Mouse (Mus musculus) ES-Bruce4 (cell line): ENCODE measurements around the gene Alkbh1. TPM values are rescaled to one million over a fixed set of nuclear protein-coding genes. Genes with fewer than 3 reads are reported as not detected.

Source experiments
- H3K27ac ChIP-seq: 2 replicates; pipeline ENCODE4 v1.5.1; 2012; ENCODE audit warnings: low read length, inconsistent platforms; ENCODE audit not compliant: insufficient read depth
- H3K27me3 ChIP-seq: 2 replicates; pipeline ENCODE4 v1.6.1; 2012; ENCODE audit warnings: mild to moderate bottlenecking, low read length, inconsistent platforms; ENCODE audit not compliant: control insufficient read depth, poor library complexity, insufficient read depth, severe bottlenecking
- H3K36me3 ChIP-seq: 2 replicates; pipeline ENCODE4 v1.6.1; 2012; ENCODE audit warnings: inconsistent platforms, mild to moderate bottlenecking, low read length, moderate library complexity; ENCODE audit not compliant: control insufficient read depth, poor library complexity, insufficient read depth, severe bottlenecking
- H3K4me1 ChIP-seq: one replicate; pipeline ENCODE4 v1.8.1; 2011; ENCODE audit warnings: low read length; ENCODE audit not compliant: control insufficient read depth, insufficient read depth
- H3K4me3 ChIP-seq: 2 replicates; pipeline ENCODE4 v1.5.1; 2011; ENCODE audit warnings: low read depth, mild to moderate bottlenecking, low read length
- H3K9ac ChIP-seq: 2 replicates; pipeline ENCODE4 v1.6.1; 2012; ENCODE audit warnings: low read depth, mild to moderate bottlenecking, inconsistent platforms; ENCODE audit not compliant: poor library complexity, severe bottlenecking
- H3K9me3 ChIP-seq: replicated peaks from 2 replicates; pipeline ENCODE4 v1.6.1; 2012; ENCODE audit warnings: mild to moderate bottlenecking, low read length, inconsistent platforms; ENCODE audit not compliant: control insufficient read depth, poor library complexity, insufficient read depth, severe bottlenecking
- CTCF ChIP-seq: IDR thresholded peaks from one replicate; pipeline ENCODE4 v1.8.1; 2011; ENCODE audit warnings: low read depth, low read length
- EP300 ChIP-seq: IDR thresholded peaks from 2 replicates; pipeline ENCODE4 v1.6.1; 2011; ENCODE audit warnings: low read depth, low read length; ENCODE audit not compliant: insufficient read depth
- POLR2A ChIP-seq: IDR thresholded peaks from one replicate; pipeline ENCODE4 v1.8.1; 2011; ENCODE audit warnings: low read length; ENCODE audit not compliant: insufficient read depth
- polyA plus RNA-seq: library from polyadenylated mRNA; stranded (reverse); fragments of >200 nt; gene quantifications from 2 replicates; pipeline ENCODE4 v1.2.4, GENCODE M21; 2011; ENCODE audit warnings: low read depth; ENCODE audit not compliant: missing spikeins, insufficient read depth, insufficient read length

The Alkbh1 gene
- polyA plus RNA-seq, 1 experiment = 64.5 TPM

GRCm38 (mm10) chr12:87423700-87424099 lies 20.1 kb downstream of the Alkbh1 start:
- no peaks in the 10 kb centered on the region for H3K27me3 ChIP-seq
- H3K9me3 ChIP-seq = no peaks in the 10 kb centered on the region
- TF ChIP-seq CTCF = no peak
- no peak for TF ChIP-seq EP300
- no peak for TF ChIP-seq POLR2A
- H3K36me3 ChIP-seq = peaks cover 29% of the 10 kb centered on the region
- H3K4me3 ChIP-seq = no peak overlapping the region
- peaks cover 1% of the 10 kb centered on the region for H3K4me1 ChIP-seq
- H3K9ac ChIP-seq = no peak overlapping the region
- H3K27ac ChIP-seq = no peak overlapping the region

- TF ChIP-seq EP300 (no peak), CTCF (no peak), POLR2A (no peak)
- 0 out of 2 replicates have a peak, but pooled peaks cover 5% of the 10 kb centered on the region for H3K9me3 ChIP-seq
- H3K9ac ChIP-seq = no peak overlapping the region
- H3K27me3 ChIP-seq = no peaks in the 10 kb centered on the region
- peaks cover 1% of the 10 kb centered on the region for H3K4me1 ChIP-seq
- H3K27ac ChIP-seq = no peak overlapping the region
- no peak overlapping the region for H3K4me3 ChIP-seq
- peaks cover 13% of the 10 kb centered on the region for H3K36me3 ChIP-seq
These were observed 21.9 kb downstream of the Alkbh1 start for GRCm38 (mm10) chr12:87421708-87422507.

GRCm38 (mm10) chr12:87419974-87420485 lies 23.8 kb downstream of the Alkbh1 start:
- H3K36me3 ChIP-seq = no peaks in the 10 kb centered on the region; the same call in 1 of the 2 replicates
- H3K27ac ChIP-seq = no peak overlapping the region
- no peak overlapping the region for H3K4me3 ChIP-seq
- H3K9ac ChIP-seq = no peak overlapping the region
- no peaks in the 10 kb centered on the region for H3K27me3 ChIP-seq
- 0 out of 2 replicates have a peak, but pooled peaks cover 5% of the 10 kb centered on the region for H3K9me3 ChIP-seq
- no peak for TF ChIP-seq POLR2A
- no peak for TF ChIP-seq EP300
- no peak for TF ChIP-seq CTCF
- H3K4me1 ChIP-seq = no peaks in the 10 kb centered on the region

GRCm38 (mm10) chr12:87418921-87419320 lies 24.9 kb downstream of the Alkbh1 start:
- Histone ChIP-seq H3K36me3 (no peaks in the 10 kb centered on the region; the same call in 1 of the 2 replicates), H3K4me1 (no peaks in the 10 kb centered on the region), H3K27ac (no peak overlapping the region), H3K4me3 (no peak overlapping the region), H3K9me3 (0 out of 2 replicates have a peak, but pooled peaks cover 5% of the 10 kb centered on the region), H3K27me3 (no peaks in the 10 kb centered on the region), H3K9ac (no peak overlapping the region)
- no peak for TF ChIP-seq EP300
- no peak for TF ChIP-seq CTCF
- TF ChIP-seq POLR2A = no peak

GRCm38 (mm10) chr12:87416690-87417089 lies 27.1 kb downstream of the Alkbh1 start:
- H3K36me3 ChIP-seq = no peaks in the 10 kb centered on the region
- no peaks in the 10 kb centered on the region for H3K27me3 ChIP-seq
- H3K9me3 ChIP-seq = 0 out of 2 replicates have a peak, but pooled peaks cover 5% of the 10 kb centered on the region
- TF ChIP-seq POLR2A (no peak), CTCF (peak; percentile 95)
- H3K27ac ChIP-seq = no peak overlapping the region
- no peak overlapping the region for H3K9ac ChIP-seq
- no peaks in the 10 kb centered on the region for H3K4me1 ChIP-seq
- H3K4me3 ChIP-seq = no peak overlapping the region

- Histone ChIP-seq H3K9me3 (0 out of 2 replicates have a peak, but pooled peaks cover 5% of the 10 kb centered on the region), H3K36me3 (no peaks in the 10 kb centered on the region)
- TF ChIP-seq EP300 = no peak
- no peak for TF ChIP-seq POLR2A
- no peak for TF ChIP-seq CTCF
These were observed 28.5 kb downstream of the Alkbh1 start for GRCm38 (mm10) chr12:87415358-87415757.

More at GRCm38 (mm10) chr12:87415358-87415757, 28.5 kb downstream of the Alkbh1 start:
- H3K4me1 ChIP-seq = no peaks in the 10 kb centered on the region
- H3K27me3 ChIP-seq = no peaks in the 10 kb centered on the region
- no peak overlapping the region for H3K9ac ChIP-seq
- H3K27ac ChIP-seq = no peak overlapping the region
- H3K4me3 ChIP-seq = no peak overlapping the region
